Mouse (Mus musculus): ENCODE data around the gene Tbc1d10b.

DNA sequence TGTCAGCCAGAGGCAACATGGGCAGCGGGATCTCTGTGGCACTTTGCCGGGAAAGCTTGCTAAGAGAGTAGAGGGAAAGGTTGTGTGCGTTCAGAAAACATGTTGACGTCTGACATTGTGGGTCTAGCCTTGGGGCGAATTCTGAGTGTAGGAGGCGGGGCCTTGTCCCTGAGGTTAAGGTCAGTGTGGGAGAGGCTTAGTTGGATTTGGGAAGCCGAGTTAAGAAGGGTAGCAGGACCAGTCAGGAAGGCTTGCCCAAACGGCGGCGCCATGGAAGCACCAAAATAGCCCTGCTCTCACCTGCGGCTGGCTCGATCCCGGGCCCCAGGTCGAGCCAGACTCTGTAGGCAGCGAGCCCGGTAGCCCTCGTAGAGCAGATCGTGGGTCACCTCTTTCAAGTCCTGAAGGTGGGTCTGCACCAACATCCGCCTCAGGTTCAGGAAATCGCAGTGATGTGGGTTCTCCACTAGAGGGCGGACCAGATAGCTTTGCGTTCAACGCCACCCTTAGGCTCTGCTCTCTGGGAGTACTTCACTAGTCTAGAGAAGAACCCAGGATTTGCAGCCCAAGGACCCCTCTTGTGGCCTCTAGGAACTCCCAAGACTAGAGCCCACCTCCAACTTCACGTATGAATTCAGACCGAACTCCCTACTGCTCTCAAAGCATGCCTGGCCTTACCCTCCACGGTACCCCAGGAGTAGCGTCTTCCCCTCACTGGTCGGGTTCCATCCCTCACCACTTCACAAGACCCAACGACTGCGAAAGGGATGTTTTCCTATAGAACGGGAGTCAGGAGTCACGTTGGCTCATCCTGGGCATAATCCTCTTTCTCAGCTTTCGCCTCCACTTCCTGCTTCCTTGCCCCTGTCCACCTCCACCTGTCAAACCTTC, 7.0 kb upstream of the Tbc1d10b start:
- TF ChIP-seq EP300 (IDR thresholded peaks at IDR 0.05; ENCODE audit: low read length), result no peak
- no peak for TF ChIP-seq POLR2A (IDR thresholded peaks at IDR 0.05; ENCODE audit: low read depth, low read length)
- no peak for TF ChIP-seq SIN3A (IDR thresholded peaks at IDR 0.05; ENCODE audit: low read length)
- no peak for TF ChIP-seq GABPA (IDR thresholded peaks at IDR 0.05; ENCODE audit: insufficient replicate concordance, low read depth, low read length)
- peak; percentile 81 to 87 for TF ChIP-seq CTCF (conservative IDR thresholded peaks at IDR 0.05 in 1 of 2, IDR thresholded peaks at IDR 0.05 in 1 of 2; ENCODE audit: low read depth in 2 of 2, low read length in 2 of 2)
